Mouse (Mus musculus): ENCODE data around the gene Spata32.

The Spata32 gene

DNA sequence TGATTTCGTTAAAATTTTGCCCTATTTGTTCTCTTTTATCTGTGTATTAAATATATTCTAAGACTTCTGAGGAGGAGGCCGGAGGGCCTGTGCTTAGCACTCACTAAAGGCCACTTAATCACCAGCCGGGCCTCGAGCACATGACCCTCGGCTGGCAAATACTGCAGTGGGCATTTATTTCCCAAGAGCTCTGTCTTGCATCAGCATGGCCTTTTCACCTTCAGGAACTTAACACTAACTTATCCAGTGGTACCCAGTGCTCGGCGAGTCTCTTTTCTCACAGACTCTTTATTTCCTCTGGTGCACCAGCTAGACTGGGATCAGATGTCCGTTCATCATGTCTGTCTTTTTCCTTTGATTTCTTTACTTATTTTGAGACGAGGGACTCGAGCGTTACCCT, 57.5 kb downstream of the Spata32 start:
- ChIA-PET POLR2A (interaction anchor here in 3 of 4 experiments (0.6 to 10.2 kb wide), 20 partner anchors 8 to 754 kb away, joined by 3 to 265 read pairs (median 8); partner anchors contain the start of genes Acbd4 (in 3 of the 3), Hexim1 (in 3 of the 3), Hexim2 (in 2 of the 3) and Plcd3 (in 2 of the 3)), CTCF (interaction anchor here (0.6 to 6.2 kb wide), 24 partner anchors 8 to 478 kb away, joined by 3 to 80 read pairs (median 6); partner anchors contain the start of genes Acbd4 (in 1 of the 4), C1ql1 (in 1 of the 4), Fmnl1 (in 1 of the 4) and Hexim1 (in 1 of the 4))

DNA sequence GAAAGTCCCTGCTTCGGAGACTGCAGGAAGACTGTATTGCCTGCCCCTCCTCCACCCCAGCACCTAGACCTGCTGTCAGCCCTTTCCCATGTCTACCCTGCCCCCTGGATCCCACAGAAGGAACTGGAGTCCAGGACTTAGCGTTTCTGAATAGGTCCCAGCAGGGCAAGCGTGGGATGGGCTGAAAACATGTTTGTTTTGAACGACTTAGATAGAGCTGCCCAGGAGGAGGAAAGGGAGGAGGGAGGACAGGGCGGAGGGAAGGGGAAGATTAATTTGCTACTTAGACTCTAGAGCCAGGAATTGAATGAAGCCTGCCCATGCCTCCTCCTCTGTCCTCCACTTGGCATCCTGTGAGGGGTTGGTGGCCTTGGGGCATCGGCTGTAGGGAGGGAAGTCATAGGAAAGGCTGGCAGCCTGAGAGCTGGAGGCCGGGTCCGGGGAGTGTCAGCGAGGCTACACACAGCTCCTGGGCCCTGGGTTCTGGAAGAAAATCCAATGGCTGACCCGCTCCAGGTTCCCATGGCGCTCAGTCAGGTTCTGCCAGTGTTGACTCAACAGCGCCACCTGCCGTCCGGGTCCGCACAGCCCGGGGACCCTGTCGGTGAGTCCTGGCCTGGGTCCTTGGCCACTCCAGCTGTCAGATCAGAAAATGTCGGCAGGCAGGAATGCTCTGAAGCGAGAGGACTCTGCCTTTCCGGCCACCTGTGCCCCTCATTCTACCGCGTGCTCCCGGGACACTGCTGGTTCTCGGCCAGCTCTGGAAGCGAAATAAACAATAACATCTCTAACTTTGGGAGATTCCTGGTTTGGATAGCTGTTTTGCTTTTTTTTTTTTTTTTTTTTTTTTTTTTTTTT, 59.4 kb downstream of the Spata32 start:
- CTCF ChIA-PET = interaction anchor here (0.5 to 2.7 kb wide), 80 partner anchors 7 to 728 kb away, joined by 3 to 87 read pairs (median 4); partner anchors contain the start of genes Acbd4 (in 3 of the 4), Hexim2 (in 3 of the 4), Plcd3 (in 3 of the 4) and Hexim1 (in 2 of the 4)

More for the DNA sequence above, 59.4 kb downstream of the Spata32 start:
- POLR2A ChIA-PET = interaction anchor here (0.5 to 10.2 kb wide), 50 partner anchors 8 to 385 kb away, joined by 3 to 265 read pairs (median 4); partner anchors contain the start of genes Hexim1 (in 4 of the 4), Acbd4 (in 3 of the 4), Hexim2 (in 3 of the 4) and Plcd3 (in 2 of the 4)

Measured in embryonic stem cell, embryonic (primary cell).